Mouse (Mus musculus) ES-Bruce4 (cell line): ENCODE measurements at regions not wholly inside any gene's neighbourhood (a gene's known extent, or its start where the extent isn't known, plus 50 kb on each side); places are given as distances from the start of the nearest gene placed in this dataset.

Experiments used
- CTCF ChIP-seq: IDR thresholded peaks from one replicate; pipeline ENCODE4 v1.8.1; 2011; ENCODE audit warnings: low read depth, low read length
- EP300 ChIP-seq: IDR thresholded peaks from 2 replicates; pipeline ENCODE4 v1.6.1; 2011; ENCODE audit warnings: low read depth, low read length; ENCODE audit not compliant: insufficient read depth
- POLR2A ChIP-seq: IDR thresholded peaks from one replicate; pipeline ENCODE4 v1.8.1; 2011; ENCODE audit warnings: low read length; ENCODE audit not compliant: insufficient read depth

GRCm38 (mm10) chr7:116820613-116821012, 316.4 kb downstream of the Nucb2 start:
- TF ChIP-seq CTCF (no peak), EP300 (no peak), POLR2A (no peak)
